Mouse (Mus musculus): ENCODE measurements around the gene Gm26741.

The Gm26741 gene

GRCm38 (mm10) chr10:52389438-52389837 is 30.9 kb downstream of the Gm26741 start:
- no peak for DNase-seq (ENCODE audit: low read depth, low spot score)

GRCm38 (mm10) chr10:52391208-52391607 is 32.6 kb downstream of the Gm26741 start:
- no peak for DNase-seq (ENCODE audit: low read depth, low spot score)

- no peak for DNase-seq (ENCODE audit: low read depth, low spot score)
Observed at GRCm38 (mm10) chr10:52396647-52397046, 38.1 kb downstream of the Gm26741 start.

- DNase-seq (ENCODE audit: low read depth, low spot score) = no peak
Observed at GRCm38 (mm10) chr10:52398715-52399114, 40.1 kb downstream of the Gm26741 start.

GRCm38 (mm10) chr10:52399722-52400121 is 41.2 kb downstream of the Gm26741 start:
- no peak for DNase-seq (ENCODE audit: low read depth, low spot score)

GRCm38 (mm10) chr10:52405160-52405559 is 46.6 kb downstream of the Gm26741 start:
- DNase-seq (ENCODE audit: low read depth, low spot score) = no peak

GRCm38 (mm10) chr10:52407526-52407925 is 49.0 kb downstream of the Gm26741 start:
- no peak for DNase-seq (ENCODE audit: low read depth, low spot score)

All from c-Kit-negative CD71-positive TER-119-positive erythroid progenitor cells, embryonic 14.5 days (primary cell).